Mouse (Mus musculus): ENCODE results near the gene Dcun1d3.

GRCm38 (mm10) chr7:119928783-119929440, 32.8 kb upstream of the Dcun1d3 start:
- TF ChIP-seq EP300 (IDR thresholded peaks at IDR 0.05; ENCODE audit: low read length) (no peak), POLR2AphosphoS2 (IDR thresholded peaks at IDR 0.05; ENCODE audit: low read depth, low read length) (no peak), TBP (conservative IDR thresholded peaks at IDR 0.05; ENCODE audit: low read depth, low read length) (no peak), CHD2 (IDR thresholded peaks at IDR 0.05; ENCODE audit: low read length) (no peak)
